Mouse (Mus musculus) ovary, postnatal 10 days (tissue): Measurements from ENCODE around the gene Tcte1.

Experiments used
- DNase-seq: peaks from one replicate; pipeline ENCODE4 v3.0.0; 2022; ENCODE audit warnings: low spot score

Tcte1 gene

DNA sequence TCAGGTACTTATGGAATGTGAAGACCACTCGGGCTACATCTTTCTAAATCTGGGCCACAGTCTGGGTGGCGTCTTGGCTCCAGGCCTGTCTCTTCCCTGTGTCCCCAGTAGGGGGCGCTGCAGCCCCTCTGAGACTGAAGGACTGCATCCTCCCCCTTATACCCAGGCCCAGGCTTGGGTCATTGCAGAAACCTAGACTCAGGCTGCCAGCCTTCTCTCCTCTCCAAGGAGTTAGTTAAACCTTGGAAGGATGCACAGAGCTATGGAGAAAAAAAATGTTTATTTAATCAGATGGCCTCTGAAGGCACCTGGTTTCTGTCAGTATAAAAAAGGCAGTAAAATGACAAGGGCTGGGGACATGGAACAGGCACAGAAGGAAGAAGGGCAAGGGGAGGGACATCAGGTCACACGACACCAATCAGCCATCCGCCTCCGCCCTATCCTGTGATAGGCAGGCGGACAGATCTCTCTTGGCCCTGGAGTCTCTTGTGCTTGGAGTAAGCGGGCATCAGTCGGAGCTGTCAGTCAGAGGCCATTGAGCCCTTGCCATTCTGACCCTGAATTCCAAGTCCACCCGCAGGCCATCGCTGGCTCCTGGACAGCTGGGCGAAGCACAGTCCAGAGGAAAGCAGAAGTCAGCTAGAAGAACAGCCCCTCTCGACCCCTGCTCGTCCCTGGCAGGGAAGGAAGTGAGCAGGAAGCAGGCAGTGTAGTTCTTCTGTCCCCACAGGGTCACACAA lies 61.9 kb downstream of the Tcte1 start:
- peak; percentile 66 for DNase-seq

DNA sequence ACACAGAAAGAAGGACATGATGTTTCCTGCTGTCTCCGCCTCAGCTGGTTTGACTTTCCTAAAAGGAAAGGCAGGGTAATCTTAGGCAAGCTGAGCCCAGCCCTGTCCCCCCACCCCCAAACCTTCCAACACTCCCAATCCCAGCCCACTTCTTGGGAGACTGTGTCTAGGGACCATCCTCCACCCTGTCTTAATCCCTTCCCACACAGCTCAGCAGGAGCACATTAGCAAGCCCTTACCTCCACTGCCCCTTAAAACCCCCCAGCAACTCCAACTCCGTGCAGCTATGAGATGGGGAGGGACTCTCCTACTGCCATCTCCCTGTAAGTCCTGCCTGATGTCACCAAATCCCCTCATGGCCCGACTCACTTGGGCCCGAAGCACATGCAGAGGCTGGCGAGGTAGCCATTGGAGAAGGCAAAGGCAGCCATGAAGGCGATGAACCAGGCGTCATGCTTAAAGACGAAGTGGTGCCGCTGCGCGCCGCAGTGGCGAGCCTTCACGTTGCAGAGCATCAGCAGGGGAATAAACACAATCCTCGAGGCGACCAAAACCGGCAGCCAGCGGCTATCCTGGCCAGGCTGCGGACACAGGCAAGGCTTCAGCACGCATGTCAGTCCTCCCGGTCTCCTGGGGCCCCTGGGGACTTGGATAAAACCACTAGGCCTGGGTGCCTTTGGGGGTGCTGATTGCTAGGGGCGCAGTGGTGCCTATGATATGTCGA lies 62.7 kb downstream of the Tcte1 start:
- DNase-seq = no peak

DNA sequence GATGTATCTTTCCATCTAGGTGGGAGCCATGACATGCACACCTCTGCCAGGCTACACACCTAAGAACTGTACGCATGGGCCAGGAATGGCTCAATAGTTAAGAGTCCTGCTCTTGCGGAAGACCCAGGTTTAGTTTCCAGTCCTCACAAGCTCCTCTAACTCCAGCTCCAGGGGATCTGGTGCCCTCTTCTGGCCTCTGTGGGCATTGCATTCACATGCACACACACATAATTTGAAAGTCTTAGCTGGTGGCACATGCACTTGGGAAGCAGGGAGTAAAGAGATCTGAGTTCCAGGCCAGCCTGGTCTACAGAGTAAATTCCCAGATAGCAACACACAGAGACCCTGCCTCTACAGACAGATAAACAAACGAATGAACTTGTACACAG lies 63.2 kb downstream of the Tcte1 start:
- no peak for DNase-seq

DNA sequence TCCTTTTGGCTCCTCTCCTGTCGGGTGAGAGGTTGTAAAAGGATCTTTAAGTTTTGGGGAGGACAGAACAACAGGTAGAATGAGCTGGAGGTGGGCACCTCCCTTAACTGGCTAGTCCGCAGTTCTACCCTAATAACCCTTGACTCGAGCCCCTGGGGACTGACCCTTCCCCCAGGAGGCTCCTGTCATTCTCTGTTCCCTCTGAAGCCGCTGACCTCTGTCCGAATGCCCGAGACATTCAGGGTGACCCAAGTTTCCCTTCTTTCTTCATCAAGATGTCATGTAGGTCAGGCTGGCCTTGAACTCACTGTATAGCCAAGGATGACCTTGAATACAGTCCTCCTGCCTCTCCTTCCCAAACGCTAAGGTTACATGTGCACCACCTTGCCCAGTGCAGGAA lies 65.1 kb downstream of the Tcte1 start:
- no peak for DNase-seq

DNA sequence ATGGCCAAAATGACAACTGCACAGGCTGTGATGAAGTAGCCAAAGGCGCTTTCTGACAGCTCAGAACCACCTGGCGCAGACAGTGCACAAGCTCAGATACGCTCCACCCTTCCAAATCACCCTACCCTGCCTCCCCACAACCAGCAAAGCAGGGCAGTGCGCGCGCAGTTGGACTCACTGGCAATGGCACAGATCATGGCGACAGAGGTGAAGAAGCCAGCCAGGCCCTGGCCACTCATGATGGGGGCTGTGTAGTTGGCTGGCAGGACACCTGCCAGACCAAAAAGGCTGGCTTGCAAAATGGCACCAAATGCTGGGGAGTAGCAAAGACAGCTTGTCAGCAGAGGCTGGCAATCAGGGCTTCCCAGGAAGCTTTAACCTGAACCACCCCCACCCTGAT lies 66.0 kb downstream of the Tcte1 start:
- DNase-seq = no peak

DNA sequence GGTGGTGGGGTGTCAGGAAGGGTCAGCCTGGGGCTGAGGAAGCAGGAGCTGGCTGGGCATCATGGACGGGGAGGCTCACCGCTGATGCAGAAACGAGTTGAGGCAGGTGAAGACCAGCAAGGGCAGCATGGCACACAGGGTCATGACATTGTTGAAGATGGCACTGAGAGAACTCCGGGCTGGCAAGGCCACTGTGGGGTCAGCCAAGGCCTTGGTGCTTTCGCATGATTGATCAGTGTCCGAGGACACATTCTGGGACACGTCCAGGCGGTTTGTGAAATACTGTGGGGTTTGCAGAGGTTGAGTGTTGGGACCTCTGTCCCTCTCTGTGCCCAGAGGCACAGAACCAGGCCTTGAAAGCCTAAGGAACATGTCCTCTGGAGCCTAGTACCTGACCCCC lies 66.6 kb downstream of the Tcte1 start:
- no peak for DNase-seq

DNA sequence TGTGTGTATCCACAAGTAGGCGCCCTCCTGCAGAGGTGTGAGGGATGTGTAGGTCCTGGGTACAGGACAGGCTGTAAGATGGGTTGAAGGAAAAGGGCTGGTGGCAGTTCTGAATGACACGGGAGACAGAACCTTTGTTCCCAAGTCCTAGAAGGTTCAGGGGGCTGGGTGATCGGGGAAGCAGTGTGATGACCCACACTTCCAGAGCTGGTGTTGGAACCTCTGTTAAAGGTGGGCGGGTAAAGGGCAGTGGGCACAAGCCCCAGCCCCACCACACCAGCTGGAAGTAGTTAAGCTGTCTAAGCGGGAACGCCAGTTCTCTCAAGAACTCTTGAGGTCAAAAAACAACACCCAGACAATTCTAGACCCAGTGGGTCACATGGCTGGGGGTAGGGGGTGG lies 67.2 kb downstream of the Tcte1 start:
- DNase-seq = no peak

DNA sequence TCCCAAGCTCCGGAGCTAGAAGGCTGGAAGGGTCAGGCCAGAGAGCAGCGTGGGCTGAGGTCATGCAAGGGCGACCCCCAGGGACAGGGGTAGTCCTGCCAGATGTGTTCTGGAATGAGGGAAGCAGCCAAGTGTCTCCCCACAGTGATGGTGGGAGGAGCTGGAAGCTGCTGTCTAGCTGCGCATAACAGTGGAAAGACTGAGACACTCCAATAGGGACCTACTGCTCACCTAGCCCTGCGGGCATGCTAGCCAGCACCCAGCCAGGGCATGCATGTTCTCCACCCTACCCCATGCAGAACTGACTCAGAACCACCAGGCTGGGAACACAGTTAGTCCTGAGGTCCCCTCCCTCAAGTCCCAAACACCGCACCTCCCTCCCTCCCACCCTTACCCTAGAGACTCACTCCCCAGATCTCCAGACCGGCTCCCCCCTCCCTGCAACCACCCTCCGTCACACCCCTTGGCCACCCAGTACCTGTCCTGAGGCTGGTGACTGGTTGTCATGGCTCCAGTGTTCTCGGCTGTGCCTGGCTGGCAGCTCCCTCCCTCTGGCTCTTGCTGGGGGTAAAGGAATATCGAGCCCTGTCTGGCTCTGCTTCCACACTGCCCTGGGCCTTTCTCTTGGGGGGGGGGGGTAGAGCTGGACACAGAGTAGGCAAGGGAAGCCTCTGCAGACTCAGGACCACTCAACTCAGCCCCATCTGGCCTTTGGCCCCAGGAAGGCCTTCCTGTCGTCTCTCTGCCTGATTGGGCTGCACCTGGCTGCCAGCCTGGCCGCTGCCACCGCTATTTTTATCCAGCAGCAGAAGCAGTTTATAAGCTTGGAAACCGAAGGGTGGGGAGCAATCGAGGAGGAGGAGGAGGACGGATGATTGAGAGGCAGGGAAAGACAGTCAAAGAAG lies 68.7 kb downstream of the Tcte1 start:
- DNase-seq = no peak
